Mouse (Mus musculus): ENCODE data around the gene Tpbg. TPM values are rescaled to one million over a fixed set of nuclear protein-coding genes. Genes with fewer than 3 reads are reported as not detected.

Tpbg gene
- total and polyA plus RNA-seq, 3 experiments: not detected

DNA sequence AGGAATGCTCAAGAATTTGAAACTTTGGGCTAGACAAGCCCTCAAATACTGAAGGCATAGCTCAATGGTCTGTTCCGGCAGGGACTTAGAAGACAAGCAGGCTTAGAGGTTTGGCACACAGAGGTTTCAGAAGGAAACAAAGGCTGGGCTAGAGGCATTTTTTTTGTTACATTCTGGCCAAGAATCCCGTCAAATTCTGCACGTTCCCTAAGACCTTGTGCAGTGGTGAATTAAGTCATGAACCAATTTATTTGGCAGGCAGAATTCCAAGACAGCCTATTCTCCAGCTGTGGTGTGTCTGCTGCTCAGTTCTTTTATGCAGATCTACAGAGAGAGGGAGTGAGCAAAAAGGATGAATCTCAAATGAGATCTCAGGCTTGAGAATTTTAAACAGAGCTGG, 2.6 kb upstream of the Tpbg start:
- no peaks in the 10 kb centered on the region for H3K4me1 ChIP-seq (ENCODE audit: control insufficient read depth in 1 of 2, insufficient read depth in 2 of 2, low read length in 2 of 2)
- H3K27me3 ChIP-seq (ENCODE audit: control insufficient read depth in 1 of 2, insufficient read depth in 2 of 2, low read length in 2 of 2): no peaks in the 10 kb centered on the region
- no peak for DNase-seq (ENCODE audit: low read depth, low spot score)
- no peak overlapping the region for H3K27ac ChIP-seq (ENCODE audit: control insufficient read depth, low read depth, low read length)
- no peak overlapping the region for H3K9ac ChIP-seq (ENCODE audit: control insufficient read depth, low read depth, low read length, poor library complexity, severe bottlenecking)
- no peaks in the 10 kb centered on the region for H3K9me3 ChIP-seq (replicated peaks; ENCODE audit: insufficient read depth, low read length)
- H3K36me3 ChIP-seq (ENCODE audit: control insufficient read depth in 1 of 2, insufficient read depth in 2 of 2, low read length in 2 of 2): no peaks in the 10 kb centered on the region
- no peak for TF ChIP-seq USF2 (IDR thresholded peaks at IDR 0.05; ENCODE audit: borderline replicate concordance in 1 of 2, insufficient read depth in 1 of 2, low read depth in 1 of 2, low read length in 2 of 2)
- no peak for TF ChIP-seq SIN3A (IDR thresholded peaks at IDR 0.05; ENCODE audit: low read length)
- TF ChIP-seq TCF12 (IDR thresholded peaks at IDR 0.05; ENCODE audit: low read depth, low read length): no peak
- no peak for TF ChIP-seq POLR2AphosphoS2 (IDR thresholded peaks at IDR 0.05; ENCODE audit: low read length)
- no peak for TF ChIP-seq ZKSCAN1 (IDR thresholded peaks at IDR 0.05; ENCODE audit: low read depth, low read length)
- TF ChIP-seq POLR2AphosphoS5 (IDR thresholded peaks at IDR 0.05; ENCODE audit: borderline replicate concordance, low read depth, low read length): no peak
- TF ChIP-seq TAL1 (IDR thresholded peaks at IDR 0.05; ENCODE audit: low read length): no peak
- TF ChIP-seq MYB (IDR thresholded peaks at IDR 0.05; ENCODE audit: low read depth, low read length): no peak
- TF ChIP-seq CHD1 (IDR thresholded peaks at IDR 0.05; ENCODE audit: low read depth, low read length): no peak
- TF ChIP-seq NRF1 (IDR thresholded peaks at IDR 0.05; ENCODE audit: insufficient read depth, low read depth, low read length, poor library complexity, severe bottlenecking): no peak
- no peak for TF ChIP-seq TBP (IDR thresholded peaks at IDR 0.05; ENCODE audit: low read depth, low read length)
- no peak for TF ChIP-seq USF1 (IDR thresholded peaks at IDR 0.05; ENCODE audit: low read depth, low read length)
- TF ChIP-seq ETS1 (IDR thresholded peaks at IDR 0.05; ENCODE audit: low read depth, low read length): no peak
- no peak for TF ChIP-seq UBTF (IDR thresholded peaks at IDR 0.05; ENCODE audit: borderline replicate concordance, insufficient read depth, low read depth, low read length)
- TF ChIP-seq NELFE (IDR thresholded peaks at IDR 0.05; ENCODE audit: low read depth, low read length): no peak
- TF ChIP-seq BHLHE40 (IDR thresholded peaks at IDR 0.05; ENCODE audit: borderline replicate concordance, low read depth, low read length): no peak
- TF ChIP-seq EP300 (IDR thresholded peaks at IDR 0.05; ENCODE audit: low read depth in 1 of 2, low read length in 2 of 2): no peak
- TF ChIP-seq ZNF384 (IDR thresholded peaks at IDR 0.05; ENCODE audit: low read depth, low read length): no peak
- no peaks in the 10 kb centered on the region for H3K79me2 ChIP-seq (ENCODE audit: control insufficient read depth, insufficient read depth, low read length, poor library complexity)
- no peak overlapping the region for H3K4me3 ChIP-seq (ENCODE audit: control insufficient read depth in 1 of 2, insufficient read depth in 1 of 2, low read depth in 2 of 2, low read length in 2 of 2)

- no peak overlapping the region for H3K27ac ChIP-seq (ENCODE audit: control insufficient read depth, low read depth, low read length)
- TF ChIP-seq KAT2A (conservative IDR thresholded peaks at IDR 0.05; ENCODE audit: low read depth, low read length) (no peak), ZC3H11A (IDR thresholded peaks at IDR 0.05; ENCODE audit: low read depth, low read length) (no peak), TAL1 (IDR thresholded peaks at IDR 0.05; ENCODE audit: low read length) (no peak), POLR2AphosphoS2 (IDR thresholded peaks at IDR 0.05; ENCODE audit: low read length) (no peak), JUND (IDR thresholded peaks at IDR 0.05; ENCODE audit: low read depth, low read length) (no peak), NELFE (IDR thresholded peaks at IDR 0.05; ENCODE audit: low read depth, low read length) (no peak), EP300 (IDR thresholded peaks at IDR 0.05; ENCODE audit: low read depth in 1 of 2, low read length in 2 of 2) (no peak), UBTF (IDR thresholded peaks at IDR 0.05; ENCODE audit: borderline replicate concordance, insufficient read depth, low read depth, low read length) (no peak), RCOR1 (IDR thresholded peaks at IDR 0.05; ENCODE audit: low read depth, low read length) (no peak)
- no peaks in the 10 kb centered on the region for H3K4me1 ChIP-seq (ENCODE audit: control insufficient read depth in 1 of 2, insufficient read depth in 2 of 2, low read length in 2 of 2)
- H3K4me3 ChIP-seq (ENCODE audit: control insufficient read depth in 1 of 2, insufficient read depth in 1 of 2, low read depth in 2 of 2, low read length in 2 of 2): no peak overlapping the region
- H3K27me3 ChIP-seq (ENCODE audit: control insufficient read depth in 1 of 2, insufficient read depth in 2 of 2, low read length in 2 of 2): no peaks in the 10 kb centered on the region
- no peak for DNase-seq (ENCODE audit: low read depth, low spot score)
- H3K36me3 ChIP-seq (ENCODE audit: control insufficient read depth in 1 of 2, insufficient read depth in 2 of 2, low read length in 2 of 2): no peaks in the 10 kb centered on the region
- no peaks in the 10 kb centered on the region for H3K79me2 ChIP-seq (ENCODE audit: control insufficient read depth, insufficient read depth, low read length, poor library complexity)
- no peaks in the 10 kb centered on the region for H3K9me3 ChIP-seq (replicated peaks; ENCODE audit: insufficient read depth, low read length)
- H3K9ac ChIP-seq (ENCODE audit: control insufficient read depth, low read depth, low read length, poor library complexity, severe bottlenecking): no peak overlapping the region
These were observed 289 bp upstream of the Tpbg start for GRCm38 (mm10) chr9:85841891-85842290.
